Mouse (Mus musculus) ES-E14 (cell line): ENCODE measurements around the gene Cd200r3. TPM values are rescaled to one million over a fixed set of nuclear protein-coding genes. Genes with fewer than 3 reads are reported as not detected.

Source experiments
- DNase-seq: peaks from one replicate; pipeline ENCODE4 v3.0.0-alpha.2; 2013; ENCODE audit warnings: low read depth, low spot score
- H3K27ac ChIP-seq: 2 replicates; pipeline ENCODE4 v1.5.1; 2012; ENCODE audit warnings: low read depth, mild to moderate bottlenecking, low read length, moderate library complexity, mixed read lengths; ENCODE audit not compliant: poor library complexity, insufficient read depth, severe bottlenecking
- H3K36me3 ChIP-seq: 2 replicates; pipeline ENCODE4 v1.6.1; 2012; ENCODE audit warnings: mild to moderate bottlenecking, low read length, moderate library complexity, mixed read lengths; ENCODE audit not compliant: control insufficient read depth, poor library complexity, insufficient read depth, severe bottlenecking
- H3K4me1 ChIP-seq, 2 experiments: fragments of 150-350 bp in 1 of 2; sonication (generic) in 1 of 2; 2 replicates each; pipeline ENCODE4 v1.6.1; 2012; ENCODE audit warnings: low read length in 2 of 2, mild to moderate bottlenecking in 1 of 2, mixed read lengths in 1 of 2; ENCODE audit not compliant: control insufficient read depth in 2 of 2, insufficient read depth in 2 of 2, poor library complexity in 1 of 2
- H3K4me3 ChIP-seq, 2 experiments: fragments of 150-350 bp in 1 of 2; sonication (generic) in 1 of 2; 2 replicates each; pipeline ENCODE4 v1.5.1; 2012; ENCODE audit warnings: low read length in 2 of 2, low read depth in 1 of 2, mild to moderate bottlenecking in 1 of 2, mixed read lengths in 1 of 2; ENCODE audit not compliant: insufficient read depth in 1 of 2, poor library complexity in 1 of 2, severe bottlenecking in 1 of 2
- H3K9ac ChIP-seq: 2 replicates; pipeline ENCODE4 v1.6.1; 2012; ENCODE audit warnings: low read depth, mild to moderate bottlenecking, low read length, mixed read lengths; ENCODE audit not compliant: poor library complexity, insufficient read depth, severe bottlenecking
- H3K9me3 ChIP-seq: fragments of 150-350 bp; sonication (generic); 2 replicates; pipeline ENCODE4 v1.6.1; 2012; ENCODE audit warnings: low read depth, mild to moderate bottlenecking, low read length; ENCODE audit not compliant: control insufficient read depth, insufficient read depth
- CHD2 ChIP-seq: IDR thresholded peaks from 2 replicates; pipeline ENCODE4 v1.6.1; 2014; ENCODE audit warnings: mild to moderate bottlenecking, low read depth, low read length, inconsistent platforms
- HCFC1 ChIP-seq: IDR thresholded peaks from 2 replicates; pipeline ENCODE4 v1.6.1; 2012; ENCODE audit warnings: low read length, inconsistent platforms, borderline replicate concordance; ENCODE audit not compliant: insufficient read depth
- MAFK ChIP-seq: IDR thresholded peaks from 2 replicates; pipeline ENCODE4 v1.6.1; 2014; ENCODE audit warnings: mild to moderate bottlenecking, low read depth, low read length, inconsistent platforms; ENCODE audit not compliant: insufficient read depth
- ZC3H11A ChIP-seq: IDR thresholded peaks from 2 replicates; pipeline ENCODE4 v1.6.1; 2012; ENCODE audit warnings: low read depth, mild to moderate bottlenecking, inconsistent platforms, low read length, borderline replicate concordance
- ZNF384 ChIP-seq: IDR thresholded peaks from 2 replicates; pipeline ENCODE4 v1.6.1; 2012; ENCODE audit warnings: low read depth, low read length, inconsistent platforms
- in situ Hi-C, 2 experiments: fragments of 600-800 bp; cut with MboI; formaldehyde crosslinking; loops; one replicate each; pipeline ENCODE4 v1.15.1; 2025; ENCODE audit warnings: low sequenced_read_pairs in 2 of 2, inconsistent platforms in 1 of 2; ENCODE audit not compliant: unreplicated experiment in 2 of 2
- total RNA-seq: library from RNA; depleted of rRNA; stranded (reverse); fragments of 300-350 nt; gene quantifications from 2 replicates; pipeline ENCODE4 v1.2.3, GENCODE M21; 2012

The Cd200r3 gene
- total RNA-seq, 1 experiment, result not detected

GRCm38 (mm10) chr16:44995111-44995510, 51.6 kb downstream of the Cd200r3 start:
- no peak overlapping the region for H3K27ac ChIP-seq
- no peak overlapping the region for H3K4me3 ChIP-seq
- H3K36me3 ChIP-seq, result no peaks in the 10 kb centered on the region
- no peak overlapping the region for H3K9ac ChIP-seq
- no peaks in the 10 kb centered on the region for H3K9me3 ChIP-seq
- no peak for TF ChIP-seq HCFC1
- no peak for TF ChIP-seq ZC3H11A
- TF ChIP-seq MAFK, result no peak
- TF ChIP-seq ZNF384, result no peak
- TF ChIP-seq CHD2, result no peak
- in situ Hi-C loops, result no loop called here
- H3K4me1 ChIP-seq, result no peaks in the 10 kb centered on the region
- no peak for DNase-seq

- no peak overlapping the region for H3K9ac ChIP-seq
- H3K9me3 ChIP-seq, result no peaks in the 10 kb centered on the region
- no peak overlapping the region for H3K27ac ChIP-seq
- no peak for TF ChIP-seq ZC3H11A
- no peak for TF ChIP-seq MAFK
- TF ChIP-seq ZNF384, result no peak
- no peak for TF ChIP-seq HCFC1
- no peak for TF ChIP-seq CHD2
- H3K4me3 ChIP-seq, result no peak overlapping the region
- no peaks in the 10 kb centered on the region for H3K36me3 ChIP-seq
- no peaks in the 10 kb centered on the region for H3K4me1 ChIP-seq
- no peak for DNase-seq
- in situ Hi-C loops, result no loop called here
These were observed 53.2 kb downstream of the Cd200r3 start for GRCm38 (mm10) chr16:44996701-44997100.

- no peaks in the 10 kb centered on the region for H3K4me1 ChIP-seq
- H3K4me3 ChIP-seq, result no peak overlapping the region
- H3K9ac ChIP-seq, result no peak overlapping the region
- no peak for TF ChIP-seq ZC3H11A
- no peak for TF ChIP-seq ZNF384
- TF ChIP-seq HCFC1, result no peak
- no peak for TF ChIP-seq CHD2
- no peak for TF ChIP-seq MAFK
- no peak for DNase-seq
- no peak overlapping the region for H3K27ac ChIP-seq
- H3K9me3 ChIP-seq, result no peaks in the 10 kb centered on the region
- in situ Hi-C loops, result no loop called here
- H3K36me3 ChIP-seq, result no peaks in the 10 kb centered on the region
These were observed 56.1 kb downstream of the Cd200r3 start for GRCm38 (mm10) chr16:44999537-44999936.

GRCm38 (mm10) chr16:45004443-45004842, 61.0 kb downstream of the Cd200r3 start:
- Histone ChIP-seq H3K9ac (no peak overlapping the region), H3K9me3 (no peaks in the 10 kb centered on the region), H3K27ac (no peak overlapping the region), H3K4me1 (no peaks in the 10 kb centered on the region), H3K4me3 (no peak overlapping the region), H3K36me3 (no peaks in the 10 kb centered on the region)
- no peak for DNase-seq
- in situ Hi-C loops, result no loop called here
- TF ChIP-seq HCFC1 (no peak), ZC3H11A (no peak), ZNF384 (no peak), CHD2 (no peak), MAFK (no peak)

- Histone ChIP-seq H3K9ac (no peak overlapping the region), H3K9me3 (no peaks in the 10 kb centered on the region), H3K4me1 (no peaks in the 10 kb centered on the region), H3K27ac (no peak overlapping the region), H3K36me3 (no peaks in the 10 kb centered on the region), H3K4me3 (no peak overlapping the region)
- DNase-seq, result no peak
- in situ Hi-C loops, result no loop called here
- TF ChIP-seq ZC3H11A, result no peak
- no peak for TF ChIP-seq CHD2
- no peak for TF ChIP-seq MAFK
- TF ChIP-seq ZNF384, result no peak
These were observed 61.8 kb downstream of the Cd200r3 start for GRCm38 (mm10) chr16:45005280-45005679.
